Mouse (Mus musculus) MEL (cell line): ENCODE data around the gene Gamt.

Experiments
- CTCF ChIP-seq, 3 experiments: IDR thresholded peaks in 2 of 3; conservative IDR thresholded peaks in 1 of 3; 2 replicates each; pipeline ENCODE4 v1.5.1; 2011 to 2012; ENCODE audit warnings: low read length in 3 of 3, low read depth in 2 of 3, mild to moderate bottlenecking in 2 of 3, improper control_type of control experiment in 1 of 3, inconsistent platforms in 1 of 3, mixed read lengths in 1 of 3, moderate library complexity in 1 of 3; ENCODE audit not compliant: control insufficient read depth in 1 of 3, insufficient read depth in 1 of 3, poor library complexity in 1 of 3, severe bottlenecking in 1 of 3
- ELF1 ChIP-seq: IDR thresholded peaks from 2 replicates; pipeline ENCODE4 v1.6.1; 2014; ENCODE audit warnings: low read depth, mild to moderate bottlenecking, inconsistent platforms, low read length, improper control_type of control experiment, moderate library complexity
- GATA1 ChIP-seq: IDR thresholded peaks from 2 replicates; pipeline ENCODE4 v1.6.1; 2011; ENCODE audit warnings: low read depth, low read length, improper control_type of control experiment
- MXI1 ChIP-seq: IDR thresholded peaks from 2 replicates; pipeline ENCODE4 v1.6.1; 2011; ENCODE audit warnings: mild to moderate bottlenecking, low read depth, low read length, improper control_type of control experiment
- RAD21 ChIP-seq: IDR thresholded peaks from 2 replicates; pipeline ENCODE4 v1.6.1; 2011; ENCODE audit warnings: mild to moderate bottlenecking, low read depth, low read length, improper control_type of control experiment
- TCF12 ChIP-seq: IDR thresholded peaks from 2 replicates; pipeline ENCODE4 v1.6.1; 2014; ENCODE audit warnings: low read depth, mild to moderate bottlenecking, inconsistent platforms, low read length, improper control_type of control experiment, moderate library complexity
- ZNF384 ChIP-seq: IDR thresholded peaks from 2 replicates; pipeline ENCODE4 v1.6.1; 2012; ENCODE audit warnings: low read depth, mild to moderate bottlenecking, inconsistent platforms, low read length, improper control_type of control experiment

- TF ChIP-seq TCF12 (no peak), RAD21 (no peak), ZNF384 (no peak), ELF1 (no peak), MXI1 (no peak), GATA1 (no peak), CTCF (IDR thresholded peaks at IDR 0.05 in 2 of 3, conservative IDR thresholded peaks at IDR 0.05 in 1 of 3; ENCODE audit: control insufficient read depth in 1 of 3, insufficient read depth in 1 of 3, low read depth in 2 of 3, low read length in 3 of 3, poor library complexity in 1 of 3, severe bottlenecking in 1 of 3) (no peak)
These were observed 24.6 kb upstream of the Gamt start for GRCm38 (mm10) chr10:80285222-80286070.
